Mouse (Mus musculus) CH12.LX (cell line): Measurements from ENCODE around the gene Tmem259.

Experiments
- BHLHE40 ChIP-seq: IDR thresholded peaks from 2 replicates; pipeline ENCODE4 v1.6.1; 2011; ENCODE audit warnings: mild to moderate bottlenecking, low read depth, low read length, improper control_type of control experiment
- CTCF ChIP-seq, 2 experiments: IDR thresholded peaks in 1 of 2; conservative IDR thresholded peaks in 1 of 2; 2 replicates each; pipeline ENCODE4 v1.5.1; 2011 to 2012; ENCODE audit warnings: low read depth in 2 of 2, low read length in 2 of 2, improper control_type of control experiment in 1 of 2, inconsistent platforms in 1 of 2, mild to moderate bottlenecking in 1 of 2, moderate library complexity in 1 of 2
- ELF1 ChIP-seq: IDR thresholded peaks from 2 replicates; pipeline ENCODE4 v1.6.1; 2014; ENCODE audit warnings: low read depth, mild to moderate bottlenecking, inconsistent platforms, low read length, improper control_type of control experiment
- EP300 ChIP-seq: IDR thresholded peaks from 2 replicates; pipeline ENCODE4 v1.6.1; 2011; ENCODE audit warnings: low read length, improper control_type of control experiment
- HCFC1 ChIP-seq: IDR thresholded peaks from 2 replicates; pipeline ENCODE4 v1.6.1; 2012; ENCODE audit warnings: low read depth, mild to moderate bottlenecking, inconsistent platforms, low read length, improper control_type of control experiment
- MXI1 ChIP-seq: IDR thresholded peaks from 2 replicates; pipeline ENCODE4 v1.6.1; 2011; ENCODE audit warnings: mild to moderate bottlenecking, low read depth, low read length, improper control_type of control experiment
- POLR2A ChIP-seq: IDR thresholded peaks from 2 replicates; pipeline ENCODE4 v1.6.1; 2011; ENCODE audit warnings: low read depth, mild to moderate bottlenecking, improper control_type of control experiment, low read length
- POLR2AphosphoS2 ChIP-seq: IDR thresholded peaks from 2 replicates; pipeline ENCODE4 v1.6.1; 2011; ENCODE audit warnings: low read depth, low read length, improper control_type of control experiment
- SMC3 ChIP-seq: IDR thresholded peaks from 2 replicates; pipeline ENCODE4 v1.6.1; 2011; ENCODE audit warnings: low read depth, low read length, improper control_type of control experiment
- TBP ChIP-seq: conservative IDR thresholded peaks from 2 replicates; pipeline ENCODE4 v1.6.1; 2011; ENCODE audit warnings: low read depth, low read length, improper control_type of control experiment
- USF1 ChIP-seq: IDR thresholded peaks from 2 replicates; pipeline ENCODE4 v1.6.1; 2014; ENCODE audit warnings: low read depth, mild to moderate bottlenecking, inconsistent platforms, low read length, improper control_type of control experiment
- USF2 ChIP-seq: conservative IDR thresholded peaks from 2 replicates; pipeline ENCODE4 v1.6.1; 2011; ENCODE audit warnings: low read depth, low read length, improper control_type of control experiment

DNA sequence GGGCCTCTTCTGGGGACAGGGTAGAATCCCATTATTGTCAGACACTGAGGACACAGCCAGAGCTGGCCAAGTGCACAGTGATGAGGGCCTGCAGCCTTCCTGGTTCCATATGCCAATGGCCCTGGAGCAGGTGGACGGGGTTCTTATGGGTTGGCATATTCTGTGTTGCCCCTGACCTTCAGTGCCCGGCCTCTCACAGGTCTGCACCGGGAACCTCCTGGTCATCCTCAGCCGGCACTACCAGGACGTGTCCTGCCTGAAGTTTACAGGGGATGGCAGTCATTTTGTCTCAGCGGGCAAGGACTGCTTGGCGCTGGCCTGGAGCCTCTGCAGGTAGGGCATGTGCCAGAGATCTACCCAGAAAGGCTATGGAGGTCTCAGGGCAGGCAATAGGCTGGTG is 19.4 kb downstream of the Tmem259 start:
- no peak for TF ChIP-seq SMC3
- TF ChIP-seq TBP, result no peak
- no peak for TF ChIP-seq CTCF (conservative IDR thresholded peaks at IDR 0.05 in 1 of 2, IDR thresholded peaks at IDR 0.05 in 1 of 2; ENCODE audit: low read depth in 2 of 2, low read length in 2 of 2)
- no peak for TF ChIP-seq EP300
- no peak for TF ChIP-seq BHLHE40
- no peak for TF ChIP-seq HCFC1
- no peak for TF ChIP-seq MXI1
- no peak for TF ChIP-seq POLR2A
- TF ChIP-seq POLR2AphosphoS2, result no peak
- no peak for TF ChIP-seq USF2
- TF ChIP-seq USF1, result no peak
- TF ChIP-seq ELF1, result no peak
